Mouse (Mus musculus): Measurements from ENCODE around the gene Nxph4. TPM values are rescaled to one million over a fixed set of nuclear protein-coding genes. Genes with fewer than 3 reads are reported as not detected.

Gene Nxph4
- total and polyA plus RNA-seq, 3 experiments: 0.13 to 0.14 TPM; not detected in 1

- Histone ChIP-seq H3K27ac (ENCODE audit: insufficient read depth, low read depth) (no peak overlapping the region), H3K4me2 (ENCODE audit: insufficient read depth, low read depth, poor library complexity, severe bottlenecking) (no peak overlapping the region), H3K4me3 (replicated peaks in 1 of 3; ENCODE audit: low read depth in 2 of 3, low read length in 2 of 3, poor library complexity in 1 of 3) (no peak overlapping the region), H3K9ac (ENCODE audit: insufficient read depth, low read depth) (no peak overlapping the region), H3K79me2 (replicated peaks; ENCODE audit: control insufficient read depth, extremely low read depth, insufficient read depth, poor library complexity, severe bottlenecking) (no peaks in the 10 kb centered on the region), H3K36me3 (replicated peaks in 1 of 2; ENCODE audit: control insufficient read depth in 1 of 2, insufficient read depth in 1 of 2, low read length in 1 of 2) (no peaks in the 10 kb centered on the region), H3K9me3 (replicated peaks; ENCODE audit: low read length) (no peaks in the 10 kb centered on the region), H3K4me1 (ENCODE audit: control insufficient read depth in 1 of 2, insufficient read depth in 2 of 2) (peaks cover 0 to 4% of the 10 kb centered on the region in 2 experiments; a peak in 1 of 4 replicates), H3K27me3 (replicated peaks) (peaks cover 71% of the 10 kb centered on the region)
- dilution Hi-C loops (cut with MboI; ENCODE audit: extremely low pct_ligation_motif_present, extremely low pct_unique_long_range_greater_than_20kb, low sequenced_read_pairs): no loop called here
- in situ Hi-C loops (cut with MboI; ENCODE audit: low pct_ligation_motif_present, low pct_unique_long_range_greater_than_20kb, low sequenced_read_pairs): no loop called here
- TF ChIP-seq RCOR1 (conservative IDR thresholded peaks at IDR 0.05; ENCODE audit: low read depth, low read length) (no peak), CHD2 (IDR thresholded peaks at IDR 0.05; ENCODE audit: low read length) (no peak), MAX (IDR thresholded peaks at IDR 0.05; ENCODE audit: low read length) (no peak), TBP (conservative IDR thresholded peaks at IDR 0.05; ENCODE audit: low read depth, low read length) (no peak), POLR2A (IDR thresholded peaks at IDR 0.05; ENCODE audit: low read depth, low read length) (no peak), BHLHE40 (IDR thresholded peaks at IDR 0.05; ENCODE audit: low read depth, low read length) (no peak)
- no peak for DNase-seq (ENCODE audit: extremely low read depth)
Observed at GRCm38 (mm10) chr10:127527481-127527880, 6.9 kb downstream of the Nxph4 start.

GRCm38 (mm10) chr10:127526681-127527080 is 7.7 kb downstream of the Nxph4 start:
- H3K27me3 ChIP-seq (replicated peaks): peaks cover 64% of the 10 kb centered on the region
- in situ Hi-C loops (cut with MboI; ENCODE audit: low pct_ligation_motif_present, low pct_unique_long_range_greater_than_20kb, low sequenced_read_pairs) (no loop called here), dilution Hi-C loops (cut with MboI; ENCODE audit: extremely low pct_ligation_motif_present, extremely low pct_unique_long_range_greater_than_20kb, low sequenced_read_pairs) (no loop called here)
- H3K36me3 ChIP-seq (replicated peaks in 1 of 2; ENCODE audit: control insufficient read depth in 1 of 2, insufficient read depth in 1 of 2, low read length in 1 of 2): no peaks in the 10 kb centered on the region
- H3K9ac ChIP-seq (ENCODE audit: insufficient read depth, low read depth): no peak overlapping the region
- no peak for DNase-seq (ENCODE audit: extremely low read depth)
- TF ChIP-seq CHD1 (IDR thresholded peaks at IDR 0.05; ENCODE audit: low read depth, low read length): no peak
- TF ChIP-seq CHD2 (IDR thresholded peaks at IDR 0.05; ENCODE audit: low read length): no peak
- TF ChIP-seq USF1 (IDR thresholded peaks at IDR 0.05; ENCODE audit: low read depth, low read length): no peak
- TF ChIP-seq PAX5 (IDR thresholded peaks at IDR 0.05; ENCODE audit: low read length): no peak
- no peak for TF ChIP-seq JUN (IDR thresholded peaks at IDR 0.05; ENCODE audit: insufficient read depth, low read depth, low read length)
- no peaks in the 10 kb centered on the region for H3K9me3 ChIP-seq (replicated peaks; ENCODE audit: low read length)
- H3K4me2 ChIP-seq (ENCODE audit: insufficient read depth, low read depth, poor library complexity, severe bottlenecking): no peak overlapping the region
- no peak overlapping the region for H3K27ac ChIP-seq (ENCODE audit: insufficient read depth, low read depth)
- H3K4me3 ChIP-seq (replicated peaks in 1 of 3; ENCODE audit: low read depth in 2 of 3, low read length in 2 of 3, poor library complexity in 1 of 3): no peak overlapping the region
- peaks cover under 1% of the 10 kb centered on the region; the same call in 1 of the 2 replicates for H3K79me2 ChIP-seq (replicated peaks; ENCODE audit: control insufficient read depth, extremely low read depth, insufficient read depth, poor library complexity, severe bottlenecking)
- H3K4me1 ChIP-seq (ENCODE audit: control insufficient read depth in 1 of 2, insufficient read depth in 2 of 2): peaks cover 0 to 4% of the 10 kb centered on the region in 2 experiments; a peak in 1 of 4 replicates

GRCm38 (mm10) chr10:127526048-127526447 is 8.3 kb downstream of the Nxph4 start:
- Histone ChIP-seq H3K27ac (ENCODE audit: insufficient read depth, low read depth) (no peak overlapping the region), H3K9ac (ENCODE audit: insufficient read depth, low read depth) (no peak overlapping the region), H3K36me3 (replicated peaks in 1 of 2; ENCODE audit: control insufficient read depth in 1 of 2, insufficient read depth in 1 of 2, low read length in 1 of 2) (no peaks in the 10 kb centered on the region), H3K4me1 (ENCODE audit: control insufficient read depth in 1 of 2, insufficient read depth in 2 of 2) (peaks cover 0 to 4% of the 10 kb centered on the region in 2 experiments; a peak in 1 of 4 replicates), H3K4me3 (replicated peaks in 1 of 3; ENCODE audit: low read depth in 2 of 3, low read length in 2 of 3, poor library complexity in 1 of 3) (no peak overlapping the region), H3K27me3 (replicated peaks) (peaks cover 58% of the 10 kb centered on the region), H3K9me3 (replicated peaks; ENCODE audit: low read length) (no peaks in the 10 kb centered on the region), H3K79me2 (replicated peaks; ENCODE audit: control insufficient read depth, extremely low read depth, insufficient read depth, poor library complexity, severe bottlenecking) (peaks cover 7% of the 10 kb centered on the region), H3K4me2 (ENCODE audit: insufficient read depth, low read depth, poor library complexity, severe bottlenecking) (no peak overlapping the region)
- TF ChIP-seq GABPA (IDR thresholded peaks at IDR 0.05; ENCODE audit: insufficient replicate concordance, low read depth, low read length) (no peak), USF1 (IDR thresholded peaks at IDR 0.05; ENCODE audit: low read depth, low read length) (no peak), E2F4 (IDR thresholded peaks at IDR 0.05; ENCODE audit: insufficient replicate concordance, low read depth, low read length) (no peak), ZMIZ1 (IDR thresholded peaks at IDR 0.05; ENCODE audit: low read depth, low read length) (no peak), BHLHE40 (IDR thresholded peaks at IDR 0.05; ENCODE audit: low read depth, low read length) (no peak), MAX (IDR thresholded peaks at IDR 0.05; ENCODE audit: low read length) (no peak), TBP (conservative IDR thresholded peaks at IDR 0.05; ENCODE audit: low read depth, low read length) (no peak), EP300 (IDR thresholded peaks at IDR 0.05; ENCODE audit: low read length) (no peak), RAD21 (IDR thresholded peaks at IDR 0.05; ENCODE audit: low read depth, low read length) (no peak)
- dilution Hi-C loops (cut with MboI; ENCODE audit: extremely low pct_ligation_motif_present, extremely low pct_unique_long_range_greater_than_20kb, low sequenced_read_pairs): no loop called here
- DNase-seq (ENCODE audit: extremely low read depth): no peak
- in situ Hi-C loops (cut with MboI; ENCODE audit: low pct_ligation_motif_present, low pct_unique_long_range_greater_than_20kb, low sequenced_read_pairs): no loop called here
